Mouse (Mus musculus): ENCODE results near the gene Klhl21. TPM values are rescaled to one million over a fixed set of nuclear protein-coding genes. Genes with fewer than 3 reads are reported as not detected.

The Klhl21 gene
- total and polyA plus RNA-seq, 2 experiments from 2014 or later, result 4.8 to 12.3 TPM

DNA sequence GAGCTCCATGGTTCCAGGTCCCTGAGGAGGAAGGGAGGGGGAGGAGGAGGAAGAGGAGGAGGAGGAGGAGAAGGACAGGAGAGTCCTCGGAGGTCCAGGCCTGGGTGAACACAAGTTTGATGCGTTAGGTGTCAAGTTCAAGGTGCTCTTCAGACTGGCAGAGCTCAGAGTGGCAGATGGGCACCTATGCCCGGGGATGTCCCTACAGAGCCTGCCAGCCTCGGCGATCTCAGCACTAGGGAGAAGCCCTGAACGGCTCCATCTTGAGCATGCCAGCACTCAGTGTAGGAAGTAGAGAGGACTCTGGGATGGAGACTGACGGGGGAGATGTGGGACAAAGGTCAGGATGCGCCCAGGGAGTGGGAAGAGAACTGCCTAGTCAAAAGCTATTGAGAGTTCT, 22.0 kb upstream of the Klhl21 start:
- peaks cover 14% of the 10 kb centered on the region; the same call in 1 of the 2 replicates for H3K36me3 ChIP-seq (ENCODE audit: insufficient read depth, low read length)
- H3K9me3 ChIP-seq (ENCODE audit: low read length), result no peaks in the 10 kb centered on the region
- TF ChIP-seq CTCF (IDR thresholded peaks at IDR 0.05; ENCODE audit: low read depth), result no peak
- ATAC-seq, result no peak
- H3K9ac ChIP-seq (replicated peaks; ENCODE audit: low read length), result no peak overlapping the region
- H3K27me3 ChIP-seq (ENCODE audit: insufficient read depth, low read length), result no peaks in the 10 kb centered on the region
- DNase-seq (ENCODE audit: low spot score), result no peak
- WGBS, result 61% methylated on average over 8 of the region's 8 CpGs
- H3K4me1 ChIP-seq (ENCODE audit: insufficient read depth, low read length), result peaks cover 11% of the 10 kb centered on the region
- no peak overlapping the region for H3K4me3 ChIP-seq (ENCODE audit: low read length)
- H3K27ac ChIP-seq, result no peak overlapping the region
- H3K4me2 ChIP-seq (ENCODE audit: low read depth, low read length), result no peak overlapping the region

- TF ChIP-seq CTCF (IDR thresholded peaks at IDR 0.05; ENCODE audit: low read depth), result no peak
- Histone ChIP-seq H3K27me3 (ENCODE audit: insufficient read depth, low read length) (no peaks in the 10 kb centered on the region), H3K4me2 (ENCODE audit: low read depth, low read length) (peak overlapping the region; percentile 86), H3K4me1 (ENCODE audit: insufficient read depth, low read length) (peaks cover 11% of the 10 kb centered on the region), H3K9me3 (ENCODE audit: low read length) (no peaks in the 10 kb centered on the region), H3K36me3 (ENCODE audit: insufficient read depth, low read length) (peaks cover 23% of the 10 kb centered on the region; the same call in 1 of the 2 replicates), H3K9ac (replicated peaks; ENCODE audit: low read length) (peak overlapping the region; percentile 91), H3K27ac (peak overlapping the region; percentile 88), H3K4me3 (ENCODE audit: low read length) (peak overlapping the region; percentile 76)
- peak; percentile 30 for DNase-seq (ENCODE audit: low spot score)
- ATAC-seq, result no peak
- WGBS, result 18% methylated on average over 10 of the region's 10 CpGs
Measured at GRCm38 (mm10) chr4:151988014-151988341, 20.6 kb upstream of the Klhl21 start.

DNA sequence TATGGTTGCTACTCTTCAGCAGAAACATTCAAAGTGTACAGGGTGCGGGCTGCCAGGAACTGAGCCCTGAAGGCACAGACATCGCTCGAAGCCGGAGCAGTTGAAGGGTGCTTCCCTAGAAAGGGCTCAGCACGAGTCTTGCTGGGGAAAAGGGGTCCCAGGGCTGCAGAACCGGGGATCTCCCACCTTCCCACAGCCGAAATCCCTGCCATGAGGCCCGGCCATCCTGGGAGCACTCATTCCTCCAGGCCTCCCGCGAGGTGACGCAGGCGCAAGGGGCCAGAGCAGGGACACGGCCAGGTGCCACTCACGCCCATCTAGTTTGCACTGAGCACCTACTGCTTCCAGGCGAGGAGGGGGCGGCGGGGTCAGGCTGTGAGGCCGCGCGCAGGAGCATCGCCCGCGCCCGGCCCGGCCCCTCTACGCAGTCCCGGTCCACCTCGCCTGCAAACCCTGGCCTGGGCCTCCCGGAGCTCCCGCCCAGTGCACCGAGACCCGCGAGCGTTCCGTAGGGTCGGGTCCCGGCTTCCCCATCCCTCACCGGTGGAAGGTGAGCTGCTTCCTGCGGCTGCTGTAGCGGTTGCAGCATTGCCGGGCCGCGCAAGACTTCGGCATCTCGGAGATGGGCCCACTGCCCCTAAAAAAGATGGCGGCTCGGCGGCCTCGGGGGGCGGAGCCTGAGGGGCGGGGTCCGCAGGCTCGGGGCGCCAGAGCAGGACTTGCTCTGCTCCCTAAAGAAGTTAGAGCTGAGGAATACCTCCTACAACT, 20.1 kb upstream of the Klhl21 start, which contains the start of gene Thap3:
TSS of gene Thap3 (minus strand) at position 656 of the 768 bp plus-strand sequence.
- Histone ChIP-seq H3K9me3 (ENCODE audit: low read length) (no peaks in the 10 kb centered on the region), H3K4me1 (ENCODE audit: insufficient read depth, low read length) (peaks cover 11% of the 10 kb centered on the region), H3K27ac (peak within 1 kb of the TSS; percentile 88), H3K9ac (replicated peaks; ENCODE audit: low read length) (peak within 1 kb of the TSS; percentile 91), H3K4me3 (ENCODE audit: low read length) (peak within 1 kb of the TSS; percentile 76), H3K27me3 (ENCODE audit: insufficient read depth, low read length) (no peaks in the 10 kb centered on the region), H3K36me3 (ENCODE audit: insufficient read depth, low read length) (peaks cover 23% of the 10 kb centered on the region; the same call in 1 of the 2 replicates), H3K4me2 (ENCODE audit: low read depth, low read length) (peak within 1 kb of the TSS; percentile 86)
- ATAC-seq (peak; percentile 73), DNase-seq (ENCODE audit: low spot score) (peak; percentile 83)
- TF ChIP-seq CTCF (IDR thresholded peaks at IDR 0.05; ENCODE audit: low read depth), result no peak
- WGBS, result under 1% methylated on average over 49 of the region's 54 CpGs

GRCm38 (mm10) chr4:151989110-151989488, 19.5 kb upstream of the Klhl21 start:
- 35% methylated on average over 6 of the region's 6 CpGs for WGBS
- Histone ChIP-seq H3K36me3 (ENCODE audit: insufficient read depth, low read length) (peaks cover 23% of the 10 kb centered on the region; the same call in 1 of the 2 replicates), H3K4me3 (ENCODE audit: low read length) (peak overlapping the region; percentile 76), H3K4me1 (ENCODE audit: insufficient read depth, low read length) (peaks cover 11% of the 10 kb centered on the region), H3K4me2 (ENCODE audit: low read depth, low read length) (peak overlapping the region; percentile 86), H3K9me3 (ENCODE audit: low read length) (no peaks in the 10 kb centered on the region), H3K27ac (peak overlapping the region; percentile 88; the same call in 1 of the 2 replicates), H3K27me3 (ENCODE audit: insufficient read depth, low read length) (no peaks in the 10 kb centered on the region), H3K9ac (replicated peaks; ENCODE audit: low read length) (no peak overlapping the region; the same call in 1 of the 2 replicates)
- TF ChIP-seq CTCF (IDR thresholded peaks at IDR 0.05; ENCODE audit: low read depth), result no peak
- DNase-seq (ENCODE audit: low spot score), result no peak
- peak; percentile 1 for ATAC-seq

GRCm38 (mm10) chr4:151992091-151992490, 16.5 kb upstream of the Klhl21 start:
- H3K9me3 ChIP-seq (ENCODE audit: low read length), result no peaks in the 10 kb centered on the region
- no peak for TF ChIP-seq CTCF (IDR thresholded peaks at IDR 0.05; ENCODE audit: low read depth)
- H3K4me1 ChIP-seq (ENCODE audit: insufficient read depth, low read length), result peaks cover 7% of the 10 kb centered on the region
- no peaks in the 10 kb centered on the region for H3K27me3 ChIP-seq (ENCODE audit: insufficient read depth, low read length)
- ATAC-seq (no peak), DNase-seq (ENCODE audit: low spot score) (no peak)
- H3K4me2 ChIP-seq (ENCODE audit: low read depth, low read length), result no peak overlapping the region
- 93% methylated on average over 9 of the region's 9 CpGs for WGBS
- H3K9ac ChIP-seq (replicated peaks; ENCODE audit: low read length), result no peak overlapping the region
- H3K36me3 ChIP-seq (ENCODE audit: insufficient read depth, low read length), result peaks cover 23% of the 10 kb centered on the region; the same call in 1 of the 2 replicates
- no peak overlapping the region for H3K4me3 ChIP-seq (ENCODE audit: low read length)
- no peak overlapping the region for H3K27ac ChIP-seq

DNA sequence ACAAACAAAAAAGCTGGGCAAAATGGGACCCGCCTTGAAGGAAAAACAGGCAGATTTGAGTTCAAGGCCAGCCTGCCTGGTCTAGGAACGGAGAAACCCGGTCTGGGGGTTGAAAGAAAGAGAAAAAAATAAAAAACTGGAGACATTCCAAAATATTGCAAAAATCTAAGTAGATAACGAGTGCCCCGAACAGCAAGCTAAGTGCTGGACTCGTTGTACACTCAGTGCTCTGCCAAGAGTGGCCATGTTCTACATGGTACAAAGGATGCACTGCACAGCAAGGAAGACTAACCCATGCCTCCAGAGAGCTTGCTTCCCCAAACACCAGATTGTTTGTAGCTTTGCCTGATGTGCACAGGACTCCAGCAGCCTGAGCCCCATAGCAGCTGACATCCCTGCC, 15.6 kb upstream of the Klhl21 start:
- H3K36me3 ChIP-seq (ENCODE audit: insufficient read depth, low read length), result peaks cover 23% of the 10 kb centered on the region; the same call in 1 of the 2 replicates
- no peak overlapping the region for H3K4me2 ChIP-seq (ENCODE audit: low read depth, low read length)
- WGBS, result 75% methylated on average over 6 of the region's 6 CpGs
- no peak for DNase-seq (ENCODE audit: low spot score)
- H3K27ac ChIP-seq, result no peak overlapping the region
- no peak for ATAC-seq
- H3K9ac ChIP-seq (replicated peaks; ENCODE audit: low read length), result no peak overlapping the region
- no peak overlapping the region for H3K4me3 ChIP-seq (ENCODE audit: low read length)
- H3K4me1 ChIP-seq (ENCODE audit: insufficient read depth, low read length), result peaks cover 8% of the 10 kb centered on the region
- H3K27me3 ChIP-seq (ENCODE audit: insufficient read depth, low read length), result no peaks in the 10 kb centered on the region
- no peak for TF ChIP-seq CTCF (IDR thresholded peaks at IDR 0.05; ENCODE audit: low read depth)
- no peaks in the 10 kb centered on the region for H3K9me3 ChIP-seq (ENCODE audit: low read length)
